Mouse (Mus musculus): ENCODE measurements around the gene Nmnat2.

The Nmnat2 gene

DNA sequence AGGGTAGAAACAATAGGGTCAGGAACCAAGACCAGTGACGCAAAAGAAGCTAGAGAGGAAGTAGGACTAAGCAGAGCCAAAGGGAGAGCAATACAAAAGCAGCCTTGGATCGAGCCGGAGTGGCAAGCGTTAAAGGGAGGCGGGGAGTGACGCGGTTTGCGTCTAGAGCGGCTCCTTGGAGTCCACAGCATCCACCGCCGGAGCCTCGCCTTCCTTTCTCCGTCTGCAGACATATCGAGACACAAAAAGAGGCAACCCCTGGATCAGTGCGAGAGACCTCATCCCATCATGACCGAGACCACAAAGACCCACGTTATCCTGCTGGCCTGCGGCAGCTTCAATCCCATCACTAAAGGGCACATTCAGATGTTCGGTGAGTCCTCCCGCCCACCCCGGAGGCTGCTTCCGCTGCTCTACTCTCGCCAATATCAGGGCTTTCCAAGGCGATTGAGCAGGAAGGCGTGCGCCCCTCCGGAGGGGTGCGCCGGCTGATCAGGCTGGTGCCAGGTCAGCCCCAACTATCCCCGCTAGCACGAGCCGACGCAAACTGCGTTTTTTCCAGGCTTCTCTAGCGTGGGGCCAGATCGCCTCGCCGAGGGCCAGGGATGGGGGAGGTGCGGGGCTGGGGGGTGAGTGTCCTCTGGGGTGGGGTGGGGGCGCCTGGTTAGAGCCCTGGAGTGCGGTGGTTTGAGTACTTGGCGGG is at the start of gene Nmnat2:
Nmnat2 (plus strand) TSS at position 173 of the 703 bp plus-strand sequence.
- DNase-seq (ENCODE audit: inconsistent age in 2 of 2, low spot score in 1 of 2): peak in 1 of 2 experiments; percentile 24

DNA sequence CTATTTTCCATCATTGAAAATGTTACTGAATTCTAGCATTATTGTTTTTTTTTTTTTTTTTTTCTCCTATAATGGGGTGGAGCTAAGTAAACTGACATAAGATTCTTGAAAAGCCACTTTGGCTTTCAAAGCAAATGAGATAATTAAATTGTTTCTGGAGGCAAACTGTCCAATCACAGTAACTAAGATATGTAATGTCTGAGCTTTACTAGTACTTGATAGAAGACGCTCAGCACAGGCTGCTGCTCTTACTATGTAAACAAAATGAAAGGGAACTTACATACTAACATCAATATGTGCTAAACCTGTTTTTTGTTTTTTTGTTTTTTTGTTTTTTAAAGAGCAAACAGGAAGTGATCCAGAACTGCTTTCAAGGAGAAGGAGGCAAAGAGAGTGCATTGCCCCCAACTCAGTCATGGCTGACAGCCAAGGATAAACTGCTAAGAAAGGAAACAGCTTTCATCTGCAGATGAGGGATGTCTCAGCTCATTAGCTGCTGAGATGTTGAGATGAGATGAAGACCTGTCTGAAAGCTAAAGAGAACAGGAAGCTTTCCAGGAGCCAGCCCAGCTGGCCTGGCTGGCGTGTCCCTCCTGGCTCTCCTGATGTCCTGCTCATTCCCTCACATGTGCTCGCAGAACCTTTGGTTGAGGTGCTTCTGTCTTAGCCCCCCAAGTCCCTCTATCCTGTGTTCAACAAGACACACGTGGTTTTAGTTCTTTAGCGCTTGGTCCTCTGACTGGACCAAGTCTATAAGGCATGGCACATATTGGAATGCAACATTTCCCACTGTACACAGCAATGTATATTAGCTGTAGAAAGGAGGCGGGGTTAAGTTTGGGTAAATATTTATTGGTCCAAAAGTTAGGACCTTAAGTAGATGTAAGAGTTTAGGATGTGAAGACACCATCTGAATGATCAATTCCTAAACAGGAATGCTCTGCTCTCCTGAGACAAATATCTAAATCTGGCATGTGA is 41.0 kb upstream of the Nmnat2 start:
- no peak for DNase-seq (ENCODE audit: inconsistent age in 2 of 2, low spot score in 1 of 2)

DNA sequence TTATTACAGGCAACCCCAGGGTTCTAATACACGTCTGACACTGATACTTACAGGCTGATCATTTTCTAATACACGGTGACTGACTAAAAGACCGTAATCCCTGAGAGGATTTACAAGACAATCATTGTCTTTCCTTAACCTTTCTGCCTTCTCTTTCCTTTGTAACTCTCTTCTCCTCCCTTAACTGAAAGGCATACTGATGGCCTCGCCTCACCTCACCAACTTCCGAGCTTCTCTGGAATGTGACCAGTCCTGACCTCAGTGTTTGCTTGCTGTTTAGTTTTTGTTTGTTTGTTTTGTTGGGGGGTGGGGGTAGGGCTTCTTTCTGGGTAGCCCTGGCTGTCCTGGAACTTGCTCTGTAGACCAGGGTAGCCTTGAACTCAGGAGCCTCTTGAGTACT is 39.0 kb upstream of the Nmnat2 start:
- DNase-seq (ENCODE audit: inconsistent age in 2 of 2, low spot score in 1 of 2): no peak

DNA sequence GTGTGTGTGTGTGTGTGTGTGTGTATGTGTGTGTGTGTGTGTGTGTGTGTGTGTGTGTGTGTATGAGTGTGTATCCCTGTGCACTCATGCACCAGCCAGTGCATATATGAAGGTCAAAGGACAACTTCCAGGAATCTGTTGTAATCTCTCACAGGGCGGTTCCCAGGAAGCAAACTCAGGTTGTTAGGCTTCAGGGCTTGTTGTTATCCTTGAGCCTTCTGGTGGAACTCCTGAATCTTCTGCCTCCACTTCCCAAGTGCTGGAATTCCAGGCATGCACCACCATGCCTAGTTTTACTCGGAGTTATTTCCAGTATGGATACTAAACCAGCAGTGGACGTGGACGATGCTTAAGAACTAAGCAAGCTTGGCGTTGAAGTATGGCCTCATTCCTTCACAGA is 37.9 kb upstream of the Nmnat2 start:
- no peak for DNase-seq (ENCODE audit: inconsistent age in 2 of 2, low spot score in 1 of 2)

DNA sequence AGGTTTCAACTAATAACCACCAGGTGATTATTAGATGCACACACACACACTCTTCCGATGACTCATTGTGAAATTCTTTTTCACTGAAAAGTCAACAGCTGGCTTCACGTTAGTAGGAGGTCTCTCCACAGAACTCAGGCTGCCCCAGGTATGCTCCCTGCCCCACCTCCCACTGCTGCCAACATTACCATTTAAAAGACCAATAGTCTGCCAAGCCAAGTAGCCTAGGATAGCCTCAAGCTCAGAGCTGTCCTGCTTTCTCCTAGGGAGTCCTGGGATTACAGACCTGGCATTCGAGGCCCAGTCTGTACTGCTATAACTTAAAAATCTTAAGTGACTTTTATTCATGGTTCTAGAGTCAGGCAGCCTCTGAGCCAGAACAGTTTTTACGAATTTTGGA is 37.2 kb upstream of the Nmnat2 start:
- no peak for DNase-seq (ENCODE audit: inconsistent age in 2 of 2, low spot score in 1 of 2)

DNA sequence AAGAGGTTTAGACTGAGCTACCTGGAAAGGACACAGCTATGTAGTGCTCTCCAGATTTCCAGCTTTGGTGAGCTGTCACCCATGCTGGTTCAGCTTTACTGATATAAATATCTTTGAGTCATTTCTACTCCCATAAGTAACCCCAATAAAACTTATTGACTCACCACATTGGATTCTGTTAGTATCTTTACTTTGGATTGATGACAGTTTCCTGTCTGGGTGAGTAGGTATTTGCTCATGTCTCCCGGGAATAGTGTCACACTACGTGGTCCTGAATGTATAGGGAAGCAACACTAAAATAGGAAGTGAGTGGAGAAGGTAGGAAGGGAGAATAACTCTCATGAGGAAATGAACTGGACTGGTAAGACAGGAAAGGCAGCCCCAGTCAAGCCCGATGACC is 33.0 kb upstream of the Nmnat2 start:
- no peak for DNase-seq (ENCODE audit: inconsistent age in 2 of 2, low spot score in 1 of 2)

DNA sequence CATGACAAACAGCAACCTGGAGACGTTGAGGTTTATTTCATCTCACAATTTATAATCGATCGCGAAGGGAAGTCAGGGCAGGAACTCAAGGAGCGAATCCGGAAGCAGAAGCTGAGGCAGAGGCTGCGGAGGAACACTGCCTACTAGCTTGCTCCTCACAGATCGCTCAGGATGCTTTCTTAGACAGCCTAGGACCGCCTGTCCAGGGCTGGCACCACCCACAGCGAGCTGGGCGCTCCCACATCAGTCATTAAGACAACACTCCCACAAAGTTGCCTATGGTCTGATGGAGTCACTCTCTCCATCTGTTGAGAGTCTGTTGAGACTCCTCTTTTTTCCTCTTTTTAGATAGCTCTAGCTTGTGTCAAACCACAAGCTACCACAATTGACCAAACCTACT is 20.8 kb upstream of the Nmnat2 start:
- no peak for DNase-seq (ENCODE audit: inconsistent age in 2 of 2, low spot score in 1 of 2)

DNA sequence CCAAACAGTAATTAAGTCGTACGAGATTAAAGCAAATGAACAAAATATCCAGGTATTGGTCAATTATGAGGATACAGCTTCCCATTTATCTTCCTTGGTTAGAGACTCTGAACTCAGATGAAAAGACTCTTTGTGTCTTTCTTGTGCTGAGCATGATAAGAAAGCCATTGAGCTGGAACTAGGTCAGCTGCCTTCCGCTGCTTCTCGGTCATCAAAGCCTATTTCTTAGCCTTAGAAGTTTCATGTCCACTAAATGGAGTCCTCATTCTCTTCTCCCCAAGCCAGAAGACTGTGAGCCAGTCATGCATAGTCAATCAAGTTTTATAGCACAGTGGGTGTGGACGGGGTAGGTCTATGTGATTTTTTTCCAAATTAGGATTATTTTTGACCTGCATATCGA is 19.3 kb upstream of the Nmnat2 start:
- DNase-seq (ENCODE audit: inconsistent age in 2 of 2, low spot score in 1 of 2): no peak

DNA sequence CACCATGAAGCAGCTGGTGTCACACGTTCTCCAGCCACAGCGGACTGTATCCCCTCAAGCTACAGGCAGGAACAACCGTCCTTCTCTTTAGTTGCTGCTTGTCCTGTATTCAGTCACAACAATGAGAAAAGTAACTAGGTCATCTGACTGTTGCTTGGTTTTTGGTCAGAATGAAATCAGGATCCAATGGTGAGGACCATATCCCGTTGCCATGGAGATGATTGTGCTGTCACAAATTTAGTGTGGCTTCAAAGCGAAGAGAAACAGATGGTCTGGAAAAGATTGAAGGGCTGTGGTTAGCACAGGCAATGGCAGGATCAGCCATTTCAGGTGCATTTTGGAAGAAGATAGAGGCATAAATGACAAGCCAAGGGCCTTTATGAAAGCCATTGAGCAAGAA is 18.4 kb upstream of the Nmnat2 start:
- no peak for DNase-seq (ENCODE audit: inconsistent age in 2 of 2, low spot score in 1 of 2)

DNA sequence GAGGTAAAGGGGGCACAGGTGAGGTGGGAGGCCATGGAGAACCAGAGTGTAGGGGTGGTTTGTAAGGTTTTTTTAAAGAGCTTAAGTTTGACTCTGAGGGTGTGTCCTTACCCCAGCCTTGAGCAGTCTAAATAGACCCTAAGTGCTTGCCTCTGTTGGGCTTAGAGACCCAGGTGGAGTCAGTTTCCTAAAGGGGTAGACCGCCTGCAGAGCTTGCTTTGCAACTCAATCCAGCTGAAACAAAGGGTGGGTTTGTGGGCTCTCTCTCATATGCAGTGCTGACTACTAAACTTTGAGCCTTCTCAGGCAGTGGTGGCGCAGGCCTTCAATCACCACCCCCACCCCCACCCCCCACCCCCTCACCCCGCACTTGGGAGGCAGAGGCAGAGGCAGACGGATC is 11.8 kb upstream of the Nmnat2 start:
- DNase-seq (ENCODE audit: inconsistent age in 2 of 2, low spot score in 1 of 2): no peak

DNA sequence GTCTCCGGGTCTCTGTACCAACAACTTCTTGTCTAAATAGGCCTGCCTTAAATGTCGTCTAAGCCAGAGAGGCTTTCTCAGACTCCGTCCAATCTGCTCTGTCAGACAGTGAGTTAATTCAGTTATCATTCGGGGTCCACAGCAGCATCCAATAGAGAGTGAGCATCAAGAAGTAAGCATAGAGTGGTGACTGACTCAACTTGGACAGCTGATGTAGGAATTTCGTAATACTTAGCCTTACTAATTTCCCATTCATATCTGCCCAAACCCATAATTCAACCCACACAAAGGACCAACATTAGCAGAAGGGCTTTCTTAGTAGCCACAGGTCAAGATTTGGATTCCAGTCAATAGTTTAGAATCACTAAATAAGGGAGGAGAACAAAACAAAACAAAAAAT is 626 bp upstream of the Nmnat2 start:
- DNase-seq (ENCODE audit: inconsistent age in 2 of 2, low spot score in 1 of 2): no peak

DNA sequence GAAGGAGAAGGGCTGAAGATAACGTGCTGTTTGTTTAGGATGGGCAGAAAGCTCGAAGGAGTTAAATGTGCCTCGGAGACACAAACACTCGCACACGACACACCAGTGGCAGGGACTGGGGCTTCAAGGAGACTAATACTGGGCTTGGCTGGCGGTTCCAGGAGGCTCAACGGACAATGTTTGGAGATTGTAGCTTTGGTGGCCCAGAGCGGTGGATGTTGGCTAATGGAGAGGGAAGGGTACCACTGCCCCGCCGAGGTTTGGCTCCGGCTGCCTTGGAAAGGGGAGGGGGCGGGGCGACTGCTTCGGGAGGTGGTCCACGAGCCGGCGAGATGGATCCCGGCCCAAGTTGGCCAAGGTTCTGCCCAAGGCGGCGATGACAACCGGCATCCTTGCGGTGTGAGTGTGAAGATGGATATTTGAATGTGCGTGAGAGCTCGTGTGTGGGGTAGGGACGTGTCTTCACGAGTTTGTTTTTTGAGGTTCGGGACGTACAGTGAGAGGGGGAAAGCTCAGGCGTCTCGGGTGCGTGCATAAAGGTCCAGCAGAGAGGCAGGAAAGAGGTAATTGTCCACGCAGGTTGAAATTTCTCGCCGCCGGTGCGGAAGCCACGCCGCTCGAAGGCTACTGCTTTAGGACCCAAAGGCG is 895 bp downstream of the Nmnat2 start:
- DNase-seq (ENCODE audit: inconsistent age in 2 of 2, low spot score in 1 of 2): peak in 1 of 2 experiments; percentile 19

DNA sequence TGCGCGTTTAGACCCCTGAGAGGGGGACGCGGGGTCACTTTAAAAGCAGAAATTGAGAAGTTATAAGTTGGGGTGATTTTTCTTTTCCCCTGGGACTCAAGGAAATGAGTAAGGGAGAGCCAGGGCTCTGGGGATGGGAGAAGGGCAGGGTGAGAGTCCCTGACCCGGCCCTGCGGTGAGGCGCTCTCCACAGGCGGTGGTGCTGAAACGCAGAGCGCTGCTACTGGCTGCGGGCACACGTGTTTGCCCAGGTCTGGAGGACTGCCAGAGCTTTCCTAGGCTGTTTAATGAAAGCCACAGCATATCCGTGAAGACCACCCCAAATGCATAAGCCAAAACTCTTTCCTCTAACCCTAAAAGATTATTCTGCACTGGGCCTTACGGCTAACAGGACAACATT is 1.4 kb downstream of the Nmnat2 start:
- peak; percentile 44 to 83 for DNase-seq (ENCODE audit: inconsistent age in 2 of 2, low spot score in 1 of 2)

DNA sequence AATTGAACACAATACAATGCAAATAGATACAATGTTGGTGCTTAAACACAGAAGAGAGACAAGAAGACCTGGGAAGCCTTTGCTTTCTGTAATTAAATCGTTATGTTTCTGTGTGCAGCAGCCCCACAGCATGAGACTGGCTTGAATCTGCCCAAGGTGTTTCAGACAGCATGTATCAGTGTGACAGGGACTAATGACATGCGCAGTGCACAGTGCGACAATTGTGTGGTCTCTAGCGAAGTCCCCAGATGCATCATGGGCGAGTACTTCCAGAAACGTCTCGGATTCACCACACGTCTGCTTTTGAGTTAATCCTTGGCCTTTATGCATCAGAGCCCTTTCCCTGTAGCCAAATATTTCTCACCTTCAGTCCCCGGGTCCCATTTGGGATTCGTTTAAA is 9.6 kb downstream of the Nmnat2 start:
- no peak for DNase-seq (ENCODE audit: inconsistent age in 2 of 2, low spot score in 1 of 2)

DNA sequence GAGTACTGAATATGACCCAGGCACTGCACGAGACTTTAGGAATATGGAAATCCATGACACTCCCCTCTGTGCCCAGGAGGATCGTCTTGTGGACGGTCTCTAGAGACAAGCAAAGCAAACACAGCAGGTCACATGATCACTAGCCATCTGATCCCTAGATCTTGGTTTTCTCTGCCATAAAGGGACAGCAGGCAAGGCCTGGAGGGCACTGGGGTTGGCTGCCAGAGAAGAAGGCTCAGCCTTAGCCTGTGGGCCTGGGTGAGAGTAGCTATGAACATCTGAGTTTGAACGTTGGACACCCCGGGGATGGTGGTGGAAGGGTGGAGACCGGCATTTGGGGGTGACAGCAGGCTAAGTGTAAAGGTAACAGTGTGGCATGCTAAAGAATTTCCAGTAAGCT is 11.4 kb downstream of the Nmnat2 start:
- DNase-seq (ENCODE audit: inconsistent age in 2 of 2, low spot score in 1 of 2): no peak

DNA sequence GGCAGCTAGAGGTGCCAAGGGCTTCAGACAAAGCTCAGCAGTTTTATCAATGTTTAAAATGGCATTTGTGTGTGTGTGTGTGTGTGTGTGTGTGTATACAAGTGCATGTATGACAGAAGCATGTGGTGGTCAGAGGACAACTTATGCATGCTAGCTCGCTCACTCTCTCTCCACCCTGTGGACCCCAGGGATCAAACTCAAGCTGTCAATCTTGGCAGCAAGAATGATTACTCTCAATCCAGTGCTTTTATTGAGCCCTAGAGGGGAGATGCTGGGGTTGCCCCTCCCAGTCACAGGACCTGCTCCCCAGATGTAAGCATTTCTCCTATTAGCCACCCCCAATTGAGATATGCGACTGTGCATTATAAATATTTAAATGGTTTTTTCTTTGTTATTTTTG is 11.9 kb downstream of the Nmnat2 start:
- no peak for DNase-seq (ENCODE audit: inconsistent age in 2 of 2, low spot score in 1 of 2)

DNA sequence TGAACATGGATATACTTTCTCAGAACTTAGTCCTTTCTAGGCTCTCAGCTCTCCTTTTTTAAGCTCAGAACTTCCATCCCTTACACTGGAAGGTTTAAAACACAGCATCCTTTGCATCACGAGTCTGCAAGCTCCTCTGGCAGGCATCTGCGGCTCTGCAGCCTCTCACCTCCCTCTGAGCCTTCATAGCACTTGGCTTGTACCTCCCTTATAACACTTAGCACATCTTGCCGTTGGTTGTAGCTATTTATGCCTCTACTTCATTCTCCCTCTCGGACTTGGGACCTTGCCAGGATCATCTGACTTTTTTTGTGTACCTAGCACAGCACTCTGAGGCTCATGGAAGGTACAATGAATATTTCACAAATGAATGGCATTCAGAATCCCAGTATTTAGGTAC is 14.3 kb downstream of the Nmnat2 start:
- no peak for DNase-seq (ENCODE audit: inconsistent age in 2 of 2, low spot score in 1 of 2)

DNA sequence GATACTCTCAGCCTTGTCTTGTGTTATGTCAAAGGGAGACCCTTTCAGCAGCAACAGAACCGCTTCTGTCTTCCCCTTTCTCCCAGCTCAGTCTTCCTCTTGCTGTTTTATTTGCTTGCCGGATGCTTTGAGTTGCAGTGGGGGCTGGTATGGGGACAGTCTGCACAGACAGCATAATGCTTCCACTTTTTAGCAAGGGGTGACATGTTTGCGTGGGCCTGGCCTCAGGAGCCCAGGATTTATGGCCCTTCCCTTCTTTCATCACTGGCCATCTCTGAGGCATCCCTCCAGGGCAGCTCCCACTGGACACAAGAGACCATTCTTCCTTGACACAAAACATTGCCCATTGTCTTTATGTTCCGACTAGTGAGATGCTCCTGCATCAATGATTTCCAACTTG is 18.2 kb downstream of the Nmnat2 start:
- DNase-seq (ENCODE audit: inconsistent age in 2 of 2, low spot score in 1 of 2): no peak

DNA sequence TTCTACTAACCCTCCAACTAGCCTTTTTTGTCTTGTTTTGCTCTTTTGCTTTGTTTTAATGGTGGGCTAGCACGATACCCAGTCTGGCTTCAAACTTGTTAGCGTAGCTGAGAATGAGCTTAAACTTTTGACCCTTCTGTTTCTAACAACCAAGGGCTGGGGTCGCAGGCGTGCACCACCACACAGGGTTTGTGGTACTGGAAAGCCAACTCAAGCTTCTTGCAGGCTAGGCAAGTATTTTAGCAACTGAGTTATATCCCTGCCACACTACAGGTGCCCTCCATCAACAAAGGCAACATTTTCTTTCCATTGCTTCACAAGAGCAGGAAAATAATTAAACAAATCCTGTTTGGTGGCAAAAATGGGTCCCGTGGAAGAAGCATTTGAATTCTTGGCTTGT is 18.6 kb downstream of the Nmnat2 start:
- DNase-seq (ENCODE audit: inconsistent age in 2 of 2, low spot score in 1 of 2): no peak

DNA sequence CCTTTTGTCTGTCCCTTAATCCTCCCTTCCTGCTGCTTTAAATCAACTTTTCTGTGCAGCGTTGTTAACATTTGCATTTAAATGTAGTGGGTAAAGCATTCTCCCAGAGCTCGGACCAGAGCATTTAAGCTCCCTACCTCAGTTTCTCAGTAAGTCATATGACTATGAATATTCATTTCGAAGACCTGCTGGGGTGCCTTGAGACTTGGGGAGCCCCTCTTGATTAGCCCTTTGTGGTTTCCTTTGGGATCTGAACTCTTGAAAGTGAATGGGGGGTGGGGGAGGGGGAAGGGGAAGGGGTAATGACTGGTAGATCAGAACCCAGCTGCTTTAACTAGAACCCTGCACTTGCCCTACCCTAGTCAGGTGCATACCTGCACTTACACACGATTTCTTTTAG is 19.1 kb downstream of the Nmnat2 start:
- no peak for DNase-seq (ENCODE audit: inconsistent age in 2 of 2, low spot score in 1 of 2)

DNA sequence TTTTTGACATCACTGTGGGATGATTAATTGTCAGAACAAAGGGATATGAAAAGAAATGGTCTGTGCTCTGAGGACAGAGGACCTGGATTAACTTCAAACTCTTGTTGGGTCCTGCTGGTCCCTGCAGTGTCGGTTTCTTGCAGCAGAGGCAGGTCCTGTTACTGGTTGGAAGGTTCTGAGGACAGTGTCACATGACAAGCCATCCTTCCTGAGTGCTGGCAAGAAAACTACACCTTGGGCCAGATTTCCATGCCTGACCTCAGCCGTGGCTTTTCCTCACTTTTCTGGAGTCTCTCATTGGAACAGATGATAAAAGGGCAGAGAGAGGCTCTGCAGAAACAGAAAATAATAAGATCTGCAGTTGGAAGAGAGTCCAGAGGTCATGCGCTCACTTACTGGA is 20.4 kb downstream of the Nmnat2 start:
- no peak for DNase-seq (ENCODE audit: inconsistent age in 2 of 2, low spot score in 1 of 2)

DNA sequence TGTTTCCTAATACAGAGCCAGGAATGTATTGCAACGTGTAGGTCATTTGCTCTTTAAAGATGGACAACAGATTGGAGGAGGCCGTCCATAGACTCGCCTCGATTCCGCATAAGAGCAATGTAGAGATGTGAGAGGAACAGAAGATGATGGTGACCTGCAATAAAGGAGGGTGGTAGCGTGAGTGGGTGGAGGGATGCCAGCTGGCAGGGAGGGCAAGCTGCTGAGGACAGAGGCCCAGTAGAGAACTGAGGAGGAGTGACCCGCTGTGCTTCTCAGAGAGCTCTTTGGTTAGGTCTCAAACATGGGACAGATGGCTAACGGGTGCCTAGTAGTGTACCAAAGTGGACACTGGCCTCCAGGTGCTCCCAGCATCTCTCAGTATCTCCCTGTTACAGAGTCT is 23.9 kb downstream of the Nmnat2 start:
- DNase-seq (ENCODE audit: inconsistent age in 2 of 2, low spot score in 1 of 2): no peak

Measured in adrenal gland, adult (tissue).